Mouse (Mus musculus) urinary bladder, adult 18-20 months (tissue): Measurements from ENCODE around the gene Atp6v1e1.
"Not testable (repeated sequence)": the region's sequence is repeated elsewhere in the genome, so short reads cannot be mapped to it uniquely, and the experiment has no call there.

Experiments used
- DNase-seq, 2 experiments: peaks; one replicate each; pipeline ENCODE4 v3.0.0; 2022; ENCODE audit warnings: low spot score in 2 of 2, mixed read lengths in 2 of 2

Atp6v1e1 gene

GRCm38 (mm10) chr6:120822307-120822928, at the start of gene Atp6v1e1:
Gene Atp6v1e1, minus strand, starts transcription at chr6:120822793.
- peak; percentile 75 to 89 for DNase-seq

GRCm38 (mm10) chr6:120871286-120871685, 48.7 kb upstream of the Atp6v1e1 start:
- no peak for DNase-seq

GRCm38 (mm10) chr6:120868824-120869223, 46.2 kb upstream of the Atp6v1e1 start:
- no peak for DNase-seq

- DNase-seq = no peak
Observed at GRCm38 (mm10) chr6:120866051-120866814, 43.6 kb upstream of the Atp6v1e1 start.

GRCm38 (mm10) chr6:120860079-120860478, 37.5 kb upstream of the Atp6v1e1 start:
- DNase-seq = no peak

- DNase-seq = no peak
Observed at GRCm38 (mm10) chr6:120858217-120858711, 35.7 kb upstream of the Atp6v1e1 start.

GRCm38 (mm10) chr6:120854413-120854812, 31.8 kb upstream of the Atp6v1e1 start:
- DNase-seq = no peak

- DNase-seq = not testable (repeated sequence)
Observed at GRCm38 (mm10) chr6:120850720-120851119, 28.1 kb upstream of the Atp6v1e1 start.

- no peak for DNase-seq
Observed at GRCm38 (mm10) chr6:120841754-120842153, 19.2 kb upstream of the Atp6v1e1 start.

- no peak for DNase-seq
Observed at GRCm38 (mm10) chr6:120840258-120840657, 17.7 kb upstream of the Atp6v1e1 start.

GRCm38 (mm10) chr6:120837152-120837530, 14.5 kb upstream of the Atp6v1e1 start:
- DNase-seq = no peak

- DNase-seq = no peak
Observed at GRCm38 (mm10) chr6:120836389-120837151, 14.0 kb upstream of the Atp6v1e1 start.

GRCm38 (mm10) chr6:120835474-120836374, 13.1 kb upstream of the Atp6v1e1 start, which contains the start of gene Bcl2l13:
Gene Bcl2l13, plus strand, starts transcription at chr6:120836212.
- peak; percentile 95 to 100 for DNase-seq

- no peak for DNase-seq
Observed at GRCm38 (mm10) chr6:120834766-120835321, 12.3 kb upstream of the Atp6v1e1 start.

- peak in 1 of 2 experiments; percentile 16 for DNase-seq
Observed at GRCm38 (mm10) chr6:120832097-120832496, 9.5 kb upstream of the Atp6v1e1 start.

- DNase-seq = no peak
Observed at GRCm38 (mm10) chr6:120830866-120831608, 8.4 kb upstream of the Atp6v1e1 start.

GRCm38 (mm10) chr6:120830056-120830455, 7.5 kb upstream of the Atp6v1e1 start:
- DNase-seq = no peak

GRCm38 (mm10) chr6:120822937-120823614, 483 bp upstream of the Atp6v1e1 start:
- no peak for DNase-seq

GRCm38 (mm10) chr6:120821715-120822114, 878 bp downstream of the Atp6v1e1 start:
- DNase-seq = no peak
